Mouse (Mus musculus) forebrain, embryonic 15.5 days (tissue): ENCODE measurements around the gene Nsf. TPM values are rescaled to one million over a fixed set of nuclear protein-coding genes. Genes with fewer than 3 reads are reported as not detected.

Experiments
- ATAC-seq: fragments of 200-750 bp; cut with Nextera tagmentation; replicated peaks from 2 replicates; pipeline ENCODE4 v1.8.0; 2017; ENCODE audit warnings: mild to moderate bottlenecking, moderate TSS enrichment, moderate library complexity
- H3K27ac ChIP-seq: fragments of 300-500 bp; sonication (generic); replicated peaks from 2 replicates; pipeline ENCODE4 v1.5.1; 2015; ENCODE audit warnings: mild to moderate bottlenecking, inconsistent platforms
- H3K27me3 ChIP-seq: fragments of 300-500 bp; sonication (generic); 2 replicates; pipeline ENCODE4 v1.6.1; 2015; ENCODE audit warnings: inconsistent platforms
- H3K36me3 ChIP-seq: fragments of 300-500 bp; sonication (generic); 2 replicates; pipeline ENCODE4 v1.6.1; 2015; ENCODE audit warnings: mild to moderate bottlenecking, inconsistent platforms
- H3K4me1 ChIP-seq: fragments of 300-500 bp; sonication (generic); 2 replicates; pipeline ENCODE4 v1.6.1; 2015; ENCODE audit warnings: inconsistent platforms
- H3K4me2 ChIP-seq: fragments of 300-500 bp; sonication (generic); replicated peaks from 2 replicates; pipeline ENCODE4 v1.6.1; 2015; ENCODE audit warnings: mild to moderate bottlenecking, inconsistent platforms
- H3K4me3 ChIP-seq: fragments of 300-500 bp; sonication (generic); 2 replicates; pipeline ENCODE4 v1.5.1; 2015; ENCODE audit warnings: mild to moderate bottlenecking, inconsistent platforms
- H3K9ac ChIP-seq: fragments of 300-500 bp; sonication (generic); replicated peaks from 2 replicates; pipeline ENCODE4 v1.6.1; 2015; ENCODE audit warnings: mild to moderate bottlenecking, inconsistent platforms
- H3K9me3 ChIP-seq: fragments of 300-500 bp; sonication (generic); 2 replicates; pipeline ENCODE4 v1.6.1; 2016; ENCODE audit warnings: inconsistent platforms
- WGBS: fragments of 180-500 bp; shearing (Covaris S2); methylation state at CpG from one replicate; pipeline ENCODE4 v1.1.7; 2015; ENCODE audit warnings: mixed read lengths; 5-methylcytosine and 5-hydroxymethylcytosine counted together
- polyA plus RNA-seq: library from polyadenylated mRNA; unstranded; fragments of >200 nt; fragmentation: Nextera tagmentation; extraction: Ambion mirVana; gene quantifications from 2 replicates; pipeline ENCODE4 v1.2.1, GENCODE M21; 2015

Gene Nsf
- polyA plus RNA-seq, 1 experiment from 2014 or later = 94.5 TPM

DNA sequence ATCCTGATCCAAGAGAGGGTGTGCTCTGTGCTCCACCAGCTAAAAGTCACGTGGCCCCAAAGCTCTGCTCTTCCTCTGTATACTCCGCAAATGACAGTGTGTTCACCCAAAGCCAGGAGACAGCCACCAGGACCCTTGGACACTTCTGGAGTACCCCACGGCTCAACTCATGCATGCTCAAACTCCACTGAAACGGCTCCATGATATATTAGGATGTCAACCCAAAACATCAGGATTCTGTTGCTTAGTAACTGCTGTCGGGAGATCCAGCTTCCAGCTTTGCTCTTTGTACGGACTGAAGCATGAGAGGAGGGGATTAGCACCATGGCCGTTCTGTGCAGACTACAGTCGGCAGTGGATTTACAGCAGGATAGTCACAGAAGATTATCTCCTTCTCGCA lies 99.6 kb downstream of the Nsf start:
- Histone ChIP-seq H3K4me2 (no peak overlapping the region), H3K9ac (no peak overlapping the region), H3K36me3 (peaks cover 17% of the 10 kb centered on the region), H3K9me3 (no peaks in the 10 kb centered on the region), H3K4me1 (peaks cover 25% of the 10 kb centered on the region), H3K4me3 (no peak overlapping the region), H3K27me3 (no peaks in the 10 kb centered on the region), H3K27ac (no peak overlapping the region)
- 13% methylated on average over 9 of the region's 9 CpGs for WGBS
- no peak for ATAC-seq

DNA sequence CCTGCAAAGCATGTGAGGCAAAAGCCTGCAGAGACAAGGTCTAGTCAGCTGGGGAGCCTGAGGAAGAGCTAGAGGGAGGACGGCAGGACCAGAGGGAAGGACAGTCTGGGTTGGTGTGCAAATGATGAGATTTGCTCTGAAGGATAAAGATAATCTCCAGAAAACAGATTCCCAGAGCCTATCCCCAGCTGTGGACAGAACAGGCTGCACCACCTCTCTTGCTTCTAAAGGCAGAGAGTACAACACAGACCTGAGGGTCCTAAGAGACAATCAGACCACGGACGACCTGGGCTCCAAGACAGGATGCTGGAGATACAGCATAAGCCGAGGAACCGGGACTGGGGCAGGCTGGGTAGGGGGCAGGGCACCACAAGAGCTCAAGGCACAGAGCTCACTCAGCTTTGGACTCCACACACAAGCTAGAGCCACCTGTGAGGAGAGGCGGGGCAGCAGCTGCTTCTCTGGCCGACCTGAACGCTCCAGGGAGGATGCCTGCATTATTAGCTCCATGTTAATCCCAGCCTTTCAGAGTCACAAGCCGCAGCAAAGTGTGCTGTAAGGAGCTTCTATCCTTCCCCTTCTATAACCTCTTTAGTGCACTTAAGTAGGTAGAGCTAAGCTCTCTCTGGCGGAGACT lies 100.5 kb downstream of the Nsf start:
- Histone ChIP-seq H3K27ac (no peak overlapping the region; the same call in 1 of the 2 replicates), H3K9ac (no peak overlapping the region), H3K4me2 (no peak overlapping the region), H3K36me3 (peaks cover 10% of the 10 kb centered on the region; the same call in 1 of the 2 replicates), H3K9me3 (no peaks in the 10 kb centered on the region), H3K27me3 (no peaks in the 10 kb centered on the region), H3K4me3 (no peak overlapping the region), H3K4me1 (peaks cover 25% of the 10 kb centered on the region)
- WGBS = 15% methylated on average over 10 of the region's 10 CpGs
- no peak for ATAC-seq

- Histone ChIP-seq H3K4me3 (no peak overlapping the region), H3K27ac (peak overlapping the region; percentile 47; the same call in 1 of the 2 replicates), H3K9ac (no peak overlapping the region), H3K36me3 (peaks cover 5% of the 10 kb centered on the region; the same call in 1 of the 2 replicates), H3K9me3 (no peaks in the 10 kb centered on the region), H3K27me3 (no peaks in the 10 kb centered on the region), H3K4me1 (peaks cover 25% of the 10 kb centered on the region), H3K4me2 (no peak overlapping the region)
- ATAC-seq = peak; percentile 32; the same call in 1 of the 2 replicates
- WGBS = 30% methylated on average over 16 of the region's 16 CpGs
These were observed 101.1 kb downstream of the Nsf start for GRCm38 (mm10) chr11:103852590-103853283.

DNA sequence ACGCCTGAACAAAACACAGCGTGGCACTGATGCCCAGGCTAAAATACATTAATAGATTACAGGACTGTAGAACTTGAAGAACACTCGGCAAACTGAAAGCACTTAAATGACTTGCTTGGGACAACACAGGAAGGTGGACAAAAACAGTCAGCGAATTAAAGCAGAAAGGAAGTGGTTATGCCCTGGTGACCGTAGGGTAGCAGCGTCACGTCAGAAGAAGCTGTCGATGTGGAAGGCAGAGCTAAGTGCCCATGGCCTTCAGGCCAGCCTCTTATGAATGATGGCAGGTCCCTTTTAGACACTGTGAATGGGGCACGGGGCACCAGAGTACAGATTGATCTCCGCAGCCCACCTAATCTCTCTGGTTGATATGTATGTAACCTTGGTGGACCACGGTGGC lies 105.6 kb downstream of the Nsf start:
- peaks cover 12% of the 10 kb centered on the region for H3K4me1 ChIP-seq
- WGBS = 92% methylated on average over 11 of the region's 11 CpGs
- H3K4me3 ChIP-seq = no peak overlapping the region
- H3K9ac ChIP-seq = no peak overlapping the region
- no peaks in the 10 kb centered on the region for H3K36me3 ChIP-seq
- H3K9me3 ChIP-seq = no peaks in the 10 kb centered on the region
- H3K27me3 ChIP-seq = no peaks in the 10 kb centered on the region
- no peak overlapping the region for H3K4me2 ChIP-seq
- ATAC-seq = no peak
- H3K27ac ChIP-seq = no peak overlapping the region

GRCm38 (mm10) chr11:103840834-103841233 lies 113.0 kb downstream of the Nsf start:
- Histone ChIP-seq H3K9me3 (no peaks in the 10 kb centered on the region), H3K4me2 (peak overlapping the region; percentile 22), H3K27ac (peak overlapping the region; percentile 79), H3K4me3 (no peak overlapping the region), H3K4me1 (peaks cover 23% of the 10 kb centered on the region), H3K36me3 (no peaks in the 10 kb centered on the region), H3K9ac (peak overlapping the region; percentile 28; the same call in 1 of the 2 replicates), H3K27me3 (no peaks in the 10 kb centered on the region)
- WGBS = under 1% methylated on average over 11 of the region's 11 CpGs
- ATAC-seq = peak; percentile 82

DNA sequence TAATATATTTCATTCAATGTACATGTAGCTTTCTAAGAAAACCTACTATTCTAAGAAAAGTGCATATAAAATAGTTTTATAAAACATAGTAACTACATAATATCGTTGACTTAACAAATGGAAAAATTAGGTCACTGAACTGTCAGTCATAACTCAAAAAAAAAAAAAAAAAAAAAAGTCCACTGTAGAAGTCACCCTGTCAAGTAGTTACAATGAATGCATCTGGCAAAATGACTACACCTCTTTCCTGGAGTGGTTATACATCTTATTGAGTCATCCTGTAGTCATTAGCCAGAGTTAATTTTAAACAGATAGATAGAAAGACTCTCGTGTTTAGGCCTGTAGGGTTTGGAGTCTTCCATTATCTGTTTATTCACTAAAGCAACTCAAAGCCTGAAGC lies 114.9 kb downstream of the Nsf start:
- Histone ChIP-seq H3K36me3 (no peaks in the 10 kb centered on the region), H3K9ac (no peak overlapping the region), H3K27me3 (no peaks in the 10 kb centered on the region), H3K9me3 (no peaks in the 10 kb centered on the region), H3K27ac (no peak overlapping the region), H3K4me2 (no peak overlapping the region), H3K4me1 (peaks cover 23% of the 10 kb centered on the region), H3K4me3 (no peak overlapping the region)
- 87% methylated on average over 2 of the region's 2 CpGs for WGBS
- ATAC-seq = no peak

- no peak overlapping the region for H3K4me3 ChIP-seq
- H3K9me3 ChIP-seq = no peaks in the 10 kb centered on the region
- H3K9ac ChIP-seq = no peak overlapping the region
- H3K36me3 ChIP-seq = 0 out of 2 replicates have a peak, but pooled peaks cover 1% of the 10 kb centered on the region
- 83% methylated on average over 4 of the region's 4 CpGs for WGBS
- no peaks in the 10 kb centered on the region for H3K4me1 ChIP-seq
- no peak overlapping the region for H3K4me2 ChIP-seq
- ATAC-seq = no peak
- no peaks in the 10 kb centered on the region for H3K27me3 ChIP-seq
- no peak overlapping the region for H3K27ac ChIP-seq
These were observed 121.5 kb downstream of the Nsf start for GRCm38 (mm10) chr11:103832331-103832730.

DNA sequence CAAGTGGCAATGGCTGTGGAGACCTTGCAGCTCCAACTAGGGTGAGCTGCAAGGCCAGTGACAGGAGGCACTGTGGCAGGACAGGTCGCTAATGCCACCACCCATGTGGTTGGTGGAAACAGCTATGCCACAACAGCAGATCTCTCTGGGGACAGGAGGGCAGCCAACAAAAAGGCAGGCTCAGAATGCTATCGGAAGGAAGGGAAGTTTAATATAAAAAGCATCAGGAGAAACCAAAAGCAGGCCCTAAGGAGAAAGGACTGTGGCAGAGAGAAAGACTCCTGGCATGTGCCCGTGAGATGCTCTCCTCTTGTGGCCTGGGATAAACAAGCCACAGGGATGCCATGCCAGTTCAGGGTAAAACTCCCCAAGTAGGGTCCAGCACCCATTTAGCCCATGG lies 122.1 kb downstream of the Nsf start:
- no peak overlapping the region for H3K4me3 ChIP-seq
- no peak for ATAC-seq
- H3K36me3 ChIP-seq = peaks cover 5% of the 10 kb centered on the region; the same call in 1 of the 2 replicates
- H3K27me3 ChIP-seq = no peaks in the 10 kb centered on the region
- WGBS = 65% methylated on average over 3 of the region's 3 CpGs
- no peaks in the 10 kb centered on the region for H3K4me1 ChIP-seq
- H3K4me2 ChIP-seq = no peak overlapping the region
- H3K9me3 ChIP-seq = no peaks in the 10 kb centered on the region
- no peak overlapping the region for H3K9ac ChIP-seq
- no peak overlapping the region for H3K27ac ChIP-seq

GRCm38 (mm10) chr11:103830476-103830875 lies 123.4 kb downstream of the Nsf start:
- H3K4me1 ChIP-seq = no peaks in the 10 kb centered on the region
- WGBS = 79% methylated on average over 9 of the region's 9 CpGs
- no peak overlapping the region for H3K4me2 ChIP-seq

DNA sequence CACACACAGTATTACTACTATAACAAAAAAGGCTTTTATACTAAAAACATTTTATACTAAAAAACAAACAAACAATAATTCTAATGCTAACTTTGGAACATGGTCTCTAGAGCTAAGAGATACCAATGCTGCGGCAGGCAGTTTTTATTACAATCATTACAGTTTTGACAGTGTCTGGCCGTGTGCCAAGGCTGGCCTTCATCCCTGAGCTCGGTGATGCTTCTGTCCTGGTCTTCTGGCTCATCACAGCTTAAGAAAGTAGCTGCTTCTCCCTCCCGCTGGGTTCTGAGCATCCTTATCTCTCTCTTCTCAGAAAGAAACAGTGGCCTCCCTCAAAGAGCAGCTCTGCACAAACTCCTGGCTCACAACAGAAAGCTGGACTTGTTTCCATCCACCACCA lies 123.9 kb downstream of the Nsf start:
- Histone ChIP-seq H3K27ac (no peak overlapping the region), H3K4me1 (no peaks in the 10 kb centered on the region), H3K9ac (no peak overlapping the region), H3K4me2 (no peak overlapping the region), H3K27me3 (no peaks in the 10 kb centered on the region), H3K36me3 (peaks cover 12% of the 10 kb centered on the region), H3K4me3 (no peak overlapping the region), H3K9me3 (no peaks in the 10 kb centered on the region)
- 61% methylated on average over 4 of the region's 4 CpGs for WGBS
- no peak for ATAC-seq

More at GRCm38 (mm10) chr11:103830476-103830875, 123.4 kb downstream of the Nsf start:
- Histone ChIP-seq H3K36me3 (peaks cover 12% of the 10 kb centered on the region), H3K9ac (no peak overlapping the region), H3K4me3 (no peak overlapping the region), H3K27ac (no peak overlapping the region), H3K9me3 (no peaks in the 10 kb centered on the region), H3K27me3 (no peaks in the 10 kb centered on the region)
- no peak for ATAC-seq

GRCm38 (mm10) chr11:103828866-103829265 lies 125.0 kb downstream of the Nsf start:
- Histone ChIP-seq H3K9ac (no peak overlapping the region), H3K27me3 (no peaks in the 10 kb centered on the region), H3K9me3 (no peaks in the 10 kb centered on the region), H3K27ac (no peak overlapping the region), H3K36me3 (peaks cover 19% of the 10 kb centered on the region), H3K4me1 (no peaks in the 10 kb centered on the region), H3K4me2 (no peak overlapping the region), H3K4me3 (no peak overlapping the region)
- ATAC-seq = no peak
- 85% methylated on average over 7 of the region's 7 CpGs for WGBS

DNA sequence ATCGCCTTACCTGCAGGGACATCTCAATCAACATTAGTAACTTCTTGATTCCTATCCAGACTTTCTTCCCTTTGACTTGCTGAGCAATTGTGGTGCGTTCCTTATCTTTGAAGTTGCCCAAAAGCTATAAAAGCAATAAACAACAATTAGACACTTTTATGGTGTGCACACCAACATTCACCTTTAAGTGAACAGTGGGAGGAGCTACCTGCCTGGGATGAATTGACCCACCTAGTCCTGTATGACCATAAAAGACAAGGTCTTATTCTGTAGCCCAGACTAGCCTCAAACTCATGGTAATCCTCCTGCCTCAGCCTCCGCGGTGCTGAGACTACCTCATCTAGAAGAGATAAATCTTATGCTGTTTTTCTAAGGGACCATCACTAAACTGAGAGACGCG lies 126.7 kb downstream of the Nsf start:
- Histone ChIP-seq H3K4me1 (no peaks in the 10 kb centered on the region), H3K4me3 (no peak overlapping the region), H3K27me3 (no peaks in the 10 kb centered on the region), H3K9ac (no peak overlapping the region), H3K9me3 (no peaks in the 10 kb centered on the region), H3K4me2 (no peak overlapping the region), H3K36me3 (peaks cover 34% of the 10 kb centered on the region), H3K27ac (no peak overlapping the region)
- WGBS = 98% methylated on average over 6 of the region's 6 CpGs
- ATAC-seq = no peak
